Mouse (Mus musculus) c-Kit-negative CD71-positive TER-119-positive erythroid progenitor cells, embryonic 14.5 days (primary cell): ENCODE results near the gene Spock1.

Source experiments
- DNase-seq: peaks from one replicate; pipeline ENCODE4 v3.0.0-alpha.2; 2013; ENCODE audit warnings: low read depth, low spot score

Gene Spock1

DNA sequence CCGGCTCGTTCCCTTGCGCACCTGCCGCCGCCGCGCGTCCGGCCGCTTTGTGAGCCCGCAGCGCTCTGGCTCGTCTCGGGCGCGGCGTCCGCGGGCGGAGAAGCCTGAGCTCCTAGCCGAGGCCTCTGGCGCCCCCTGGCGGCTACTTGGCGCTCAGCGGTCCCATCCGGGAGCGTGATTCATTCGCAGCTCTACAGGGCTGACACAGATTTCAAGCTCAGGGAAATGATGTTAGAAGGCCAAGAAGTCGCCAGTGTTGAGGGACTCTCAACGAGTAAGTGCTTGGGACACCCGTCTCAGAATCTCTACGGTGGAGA is at the start of gene Spock1:
Gene Spock1, minus strand, starts transcription at position 67 of the 317 bp plus-strand sequence.
- DNase-seq, result peak; percentile 36

DNA sequence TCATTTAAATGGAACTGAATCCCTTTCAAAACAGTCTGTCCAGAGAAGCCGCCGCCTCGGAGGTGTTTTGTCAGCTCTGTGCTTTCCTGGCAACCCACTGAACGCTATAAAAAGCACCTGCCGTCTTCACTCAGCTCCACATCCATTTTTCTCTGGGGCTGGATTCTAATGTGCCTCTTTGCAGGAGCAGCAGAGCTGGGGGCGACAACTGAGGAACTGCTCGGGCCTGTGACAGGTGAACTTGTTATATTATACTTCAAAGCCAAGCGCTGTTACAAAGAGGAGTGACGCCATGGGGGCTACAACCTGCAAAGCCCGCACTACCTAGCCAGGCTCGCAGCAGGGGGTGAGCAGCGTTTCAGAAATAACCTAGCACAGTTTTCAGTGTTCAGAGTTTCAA is 42.0 kb upstream of the Spock1 start:
- no peak for DNase-seq

DNA sequence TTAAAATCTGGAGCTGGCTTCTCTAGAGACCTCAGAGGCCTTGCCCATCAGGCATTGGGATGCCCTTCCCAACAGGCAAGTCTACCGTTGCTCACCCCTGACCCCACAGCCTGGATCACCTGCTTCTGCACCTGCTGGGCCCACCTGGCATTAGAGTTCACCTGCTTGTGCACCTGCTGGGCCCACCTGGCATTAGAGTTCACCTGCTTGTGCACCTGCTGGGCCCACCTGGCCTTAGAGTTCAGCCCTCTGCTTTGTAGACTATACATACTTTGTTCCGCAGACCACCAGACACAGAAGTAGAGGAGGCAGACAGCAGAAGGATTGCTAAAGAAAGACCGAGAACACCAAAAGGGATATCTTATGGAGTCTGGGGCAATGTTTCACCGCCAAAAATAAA is 41.4 kb upstream of the Spock1 start:
- no peak for DNase-seq

DNA sequence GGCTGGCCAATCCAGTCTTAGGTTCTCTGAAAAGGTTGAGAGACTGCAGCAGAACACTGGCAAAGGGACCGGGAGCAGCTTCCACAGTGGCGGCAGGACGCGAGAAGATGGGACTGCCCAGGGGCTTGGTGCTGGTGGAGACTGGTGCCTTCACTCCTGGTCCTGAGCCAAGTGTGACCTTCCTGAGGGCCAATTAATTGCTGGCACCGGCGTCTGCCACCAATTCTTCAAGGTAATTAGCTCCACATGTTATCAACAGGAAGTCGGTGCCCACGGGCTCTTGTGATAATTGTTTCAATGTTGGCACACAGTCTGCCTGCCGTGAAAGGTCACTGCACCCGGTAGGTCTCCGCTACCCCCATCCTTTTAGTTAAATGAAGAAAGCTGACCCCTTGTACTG is 37.1 kb upstream of the Spock1 start:
- DNase-seq, result no peak

DNA sequence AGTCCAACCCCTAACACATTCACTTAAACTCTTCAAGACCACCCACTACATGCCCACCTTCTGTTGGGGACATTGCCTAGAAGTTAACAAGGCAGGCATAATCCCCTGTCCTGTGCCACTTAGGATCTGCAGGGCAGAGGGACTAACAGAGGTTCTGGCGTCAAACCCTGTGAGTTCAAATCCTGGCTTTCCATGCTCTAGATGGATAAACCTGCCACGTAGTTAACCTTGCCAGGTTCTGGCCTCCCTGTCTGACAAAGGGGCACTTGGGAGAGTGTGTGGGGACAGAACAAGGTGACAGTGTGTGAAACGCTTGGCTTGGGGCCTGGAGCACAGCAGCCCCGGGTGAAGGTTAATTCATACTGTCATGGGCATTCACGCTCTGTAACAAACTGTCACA is 36.3 kb upstream of the Spock1 start:
- DNase-seq, result no peak

DNA sequence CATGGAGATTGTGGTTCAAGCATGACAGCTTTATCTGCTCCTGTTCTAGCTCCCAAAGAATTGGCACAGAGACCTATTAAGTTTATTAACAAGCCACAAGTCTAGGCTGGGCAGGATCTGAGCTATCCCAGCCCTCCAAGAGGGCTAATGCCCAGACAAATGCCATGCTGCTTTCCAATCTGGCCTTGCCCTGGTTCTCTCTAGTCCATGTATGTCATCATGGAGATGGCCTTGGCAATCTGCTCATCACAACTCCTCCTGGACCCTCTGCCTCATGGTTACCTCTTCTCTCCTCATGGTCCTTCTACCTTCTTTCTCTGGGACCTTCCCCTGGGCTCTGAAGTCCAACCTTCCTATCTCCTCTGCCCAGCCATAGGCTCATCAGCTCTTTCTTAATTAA is 35.8 kb upstream of the Spock1 start:
- no peak for DNase-seq

DNA sequence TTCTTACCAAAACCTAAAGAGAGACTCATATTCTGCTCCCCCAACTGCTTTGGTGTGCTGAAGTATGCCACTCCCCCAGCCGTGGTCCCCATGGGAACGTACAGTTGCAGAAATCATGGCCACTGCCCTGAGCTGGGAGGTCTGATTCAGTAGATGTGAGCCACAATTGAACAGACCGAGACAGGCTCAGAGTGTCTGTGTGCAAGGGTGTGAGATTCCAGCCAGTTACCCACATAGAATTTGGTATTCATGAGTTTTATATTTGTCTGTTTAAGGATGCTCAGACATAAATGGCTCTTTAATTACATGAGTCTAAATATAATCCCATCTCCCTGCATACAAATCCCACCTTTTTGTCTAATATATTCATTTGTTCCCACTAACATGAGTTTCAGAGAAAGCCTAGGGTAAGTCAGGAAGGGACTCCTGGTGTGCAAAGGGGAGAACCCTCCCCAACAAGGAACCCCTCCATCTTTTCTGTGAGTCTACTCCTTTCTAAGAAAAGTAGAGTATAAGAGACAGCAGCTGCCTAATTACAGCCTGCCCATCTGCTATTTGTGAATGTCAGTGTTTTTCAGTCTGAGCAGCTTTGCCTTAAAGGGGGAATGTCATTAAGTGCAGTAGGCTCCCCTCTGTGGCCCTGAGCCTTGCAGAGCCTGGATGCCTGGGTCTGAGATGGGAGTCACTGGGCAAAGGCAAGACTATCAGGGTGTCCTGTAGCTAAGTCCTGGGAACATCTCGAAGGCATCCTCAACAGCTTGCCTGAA is 29.5 kb upstream of the Spock1 start:
- DNase-seq, result no peak

DNA sequence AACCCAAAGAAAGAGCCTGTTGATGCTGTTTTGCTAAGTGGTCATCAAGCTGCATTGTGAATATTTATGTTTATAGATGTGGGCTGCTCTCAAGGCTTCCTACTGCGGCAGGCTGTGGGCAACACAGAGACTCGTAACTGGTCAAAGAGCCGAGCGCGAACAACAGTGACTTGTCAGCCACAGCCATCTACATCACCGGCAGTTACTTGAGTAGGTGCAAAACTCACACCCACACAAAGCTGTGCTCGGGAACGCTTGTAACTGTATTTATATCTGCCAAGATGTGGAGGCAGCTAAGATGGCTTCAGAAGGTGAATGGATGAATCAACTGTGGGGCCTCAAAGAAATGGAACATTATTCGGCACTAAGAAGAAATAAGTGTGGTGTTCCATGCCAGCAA is 23.9 kb upstream of the Spock1 start:
- DNase-seq, result no peak

DNA sequence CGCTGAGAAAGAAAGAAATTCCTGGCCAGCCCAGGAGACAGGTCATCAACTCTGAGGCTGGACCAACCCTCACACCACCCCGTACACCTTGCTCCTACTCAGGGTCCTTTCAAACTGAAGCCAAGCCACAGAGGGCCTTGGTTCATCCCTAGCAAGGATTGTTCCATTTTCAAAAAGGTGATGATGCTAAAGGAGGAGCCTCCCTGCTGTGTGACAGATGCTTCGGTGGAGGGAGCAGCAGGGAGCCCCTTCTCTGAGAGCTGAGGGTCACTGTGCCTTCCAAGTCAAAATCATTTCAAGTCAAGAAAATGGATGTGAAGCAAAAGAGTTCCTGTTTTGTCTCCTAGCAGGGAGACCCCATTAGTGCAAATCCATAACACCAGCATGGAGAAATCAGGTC is 23.2 kb upstream of the Spock1 start:
- DNase-seq, result no peak

DNA sequence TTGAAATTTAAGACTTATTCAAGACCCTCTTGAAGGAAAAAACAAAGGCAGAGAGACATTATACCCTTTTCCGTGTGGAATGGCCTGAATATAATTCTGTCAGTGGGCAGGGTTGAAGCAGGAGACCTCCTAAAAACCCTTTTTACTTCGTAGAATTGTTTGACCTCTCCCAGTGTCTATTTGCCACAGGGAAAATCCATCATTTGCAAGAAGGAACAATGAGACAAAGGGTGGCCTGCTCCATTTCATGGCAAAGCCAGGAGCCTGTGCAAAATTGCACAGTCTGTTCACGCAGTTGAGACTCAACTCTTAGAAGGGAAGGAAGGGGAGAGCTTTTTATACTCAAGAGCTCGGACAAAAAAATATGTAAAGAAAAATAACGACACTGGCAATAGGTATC is 22.6 kb upstream of the Spock1 start:
- DNase-seq, result no peak

DNA sequence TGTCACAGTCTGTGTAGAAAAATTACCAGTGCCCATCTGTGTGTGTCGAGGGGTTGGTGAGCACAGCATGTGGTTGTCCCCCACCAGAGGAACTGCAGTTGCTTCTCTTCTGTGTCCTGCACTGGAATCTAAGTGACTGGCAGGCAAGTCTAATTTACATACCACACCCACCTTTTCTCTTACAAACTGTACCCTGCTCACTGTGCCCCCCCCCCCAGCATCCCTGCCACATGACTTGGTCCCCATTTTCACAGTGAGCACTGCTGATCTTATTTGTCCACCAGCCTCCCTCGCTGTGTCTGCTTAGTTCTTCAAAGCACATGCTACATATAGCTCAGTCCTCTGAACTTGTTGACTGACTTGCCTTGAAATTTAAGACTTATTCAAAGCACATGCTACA is 22.2 kb upstream of the Spock1 start:
- DNase-seq, result no peak

DNA sequence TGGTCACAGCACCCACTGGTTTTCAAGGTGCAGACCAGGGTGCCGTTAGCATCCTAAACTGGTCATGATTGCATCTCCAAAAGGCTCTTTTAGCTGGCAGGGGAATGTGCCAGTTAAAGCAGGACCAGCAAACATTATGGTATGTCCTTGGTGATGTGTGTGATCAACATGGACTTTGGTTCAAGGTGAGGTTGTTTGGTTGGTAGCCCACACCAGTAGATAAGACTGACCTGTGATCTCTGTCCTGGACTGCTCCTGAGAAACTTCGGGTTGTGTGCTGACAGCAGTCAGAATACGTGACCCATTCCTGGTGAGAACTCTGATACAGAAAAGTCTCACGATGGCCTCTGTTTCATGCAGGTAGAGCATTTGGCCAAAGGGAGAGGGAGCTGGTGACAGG is 11.8 kb upstream of the Spock1 start:
- no peak for DNase-seq

DNA sequence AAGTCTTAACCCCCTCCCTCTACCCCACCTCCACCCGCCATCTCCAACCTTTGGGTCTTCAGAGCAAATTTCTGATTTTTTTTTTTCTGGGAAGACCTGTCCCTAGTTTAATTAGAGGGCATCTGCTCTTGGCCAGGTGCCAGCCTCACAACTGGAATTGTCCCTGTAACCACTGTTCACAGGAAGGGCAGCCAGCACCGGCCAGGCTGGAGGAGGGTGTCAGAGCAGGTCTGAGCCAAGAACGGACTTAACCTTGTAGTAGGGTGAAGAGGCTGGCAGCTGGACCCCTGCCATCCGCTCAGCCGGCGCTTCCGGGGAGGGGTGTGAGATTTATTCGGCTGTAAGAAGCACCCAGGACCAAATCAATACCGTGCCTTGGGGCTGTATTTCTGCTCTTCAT is 3.0 kb upstream of the Spock1 start:
- no peak for DNase-seq

DNA sequence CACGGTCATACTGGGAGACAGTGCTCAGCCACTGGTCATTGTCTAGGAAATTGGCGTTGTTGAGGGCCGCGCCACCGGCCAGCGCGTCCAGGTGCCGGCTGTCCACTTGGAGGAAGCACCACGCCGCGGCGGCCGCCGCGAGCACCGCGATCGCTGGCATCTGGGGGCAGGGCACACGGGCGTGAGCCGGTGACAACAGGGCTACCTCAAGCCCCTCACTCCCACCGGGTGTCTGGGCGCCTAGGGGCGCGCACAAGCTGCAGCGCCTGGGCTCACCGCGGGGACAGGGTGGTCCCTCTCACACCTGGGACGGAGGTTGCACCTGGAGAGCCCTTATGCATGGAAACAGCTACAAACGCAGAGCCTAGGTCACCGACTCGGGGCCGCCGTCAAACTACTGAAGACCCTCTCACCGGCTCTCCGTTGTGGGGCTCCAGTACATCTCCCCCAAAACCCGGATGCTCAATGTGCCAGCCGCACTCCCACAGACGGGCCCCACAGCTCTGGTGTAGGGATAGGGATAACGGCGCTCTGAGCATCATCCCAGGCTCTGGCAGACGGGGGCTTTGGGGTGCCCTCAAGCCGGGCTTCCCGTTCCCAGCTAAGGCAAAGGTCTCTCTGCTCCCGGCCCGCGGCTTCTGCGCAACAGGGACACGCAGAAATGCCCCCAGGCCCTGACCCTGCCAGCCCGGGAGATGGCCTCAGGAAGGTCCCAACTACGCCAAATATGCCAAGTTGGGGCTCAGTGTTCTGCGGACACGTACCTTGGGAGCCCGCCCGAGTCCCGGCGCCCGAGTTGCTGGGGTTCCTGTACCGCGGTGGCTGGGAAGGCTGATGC is 485 bp downstream of the Spock1 start:
- DNase-seq, result no peak

DNA sequence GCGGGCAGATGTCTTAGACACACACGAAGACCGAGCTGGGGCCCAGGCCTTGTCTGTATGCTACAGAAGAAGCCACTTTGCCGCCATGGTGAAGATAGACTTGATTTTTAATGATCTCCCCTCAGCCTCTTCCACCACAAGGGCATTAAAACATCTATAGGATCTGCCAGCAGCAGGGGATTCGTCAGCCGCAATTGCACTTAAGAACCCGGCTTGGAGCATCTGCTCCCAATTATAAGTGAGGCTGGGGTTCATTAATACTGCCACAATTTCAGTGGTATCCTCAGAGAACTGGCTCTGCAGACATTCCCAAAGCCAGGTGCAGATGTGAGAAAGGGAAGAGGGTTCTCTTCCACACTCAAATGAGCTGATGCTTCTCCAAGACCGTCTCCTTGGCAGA is 13.5 kb downstream of the Spock1 start:
- no peak for DNase-seq

DNA sequence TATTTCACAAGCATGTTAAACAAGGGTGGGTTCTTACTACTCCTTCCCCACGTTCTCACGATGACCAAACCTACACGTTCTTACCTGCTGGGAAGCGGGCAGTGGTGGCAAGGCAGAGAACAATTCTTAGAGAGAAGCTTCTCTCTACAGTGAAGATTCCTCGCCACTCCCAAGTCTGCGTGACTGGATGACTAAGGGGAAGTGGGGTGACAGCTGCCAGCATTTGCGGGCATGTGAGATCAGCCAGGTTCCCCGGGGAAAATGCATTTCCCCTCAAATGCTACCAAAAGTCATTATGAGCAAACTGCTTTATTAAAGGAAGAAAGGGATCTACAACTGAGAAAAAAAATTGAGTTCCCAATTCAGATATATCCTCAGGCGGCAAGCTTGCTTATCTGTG is 18.4 kb downstream of the Spock1 start:
- DNase-seq, result no peak

DNA sequence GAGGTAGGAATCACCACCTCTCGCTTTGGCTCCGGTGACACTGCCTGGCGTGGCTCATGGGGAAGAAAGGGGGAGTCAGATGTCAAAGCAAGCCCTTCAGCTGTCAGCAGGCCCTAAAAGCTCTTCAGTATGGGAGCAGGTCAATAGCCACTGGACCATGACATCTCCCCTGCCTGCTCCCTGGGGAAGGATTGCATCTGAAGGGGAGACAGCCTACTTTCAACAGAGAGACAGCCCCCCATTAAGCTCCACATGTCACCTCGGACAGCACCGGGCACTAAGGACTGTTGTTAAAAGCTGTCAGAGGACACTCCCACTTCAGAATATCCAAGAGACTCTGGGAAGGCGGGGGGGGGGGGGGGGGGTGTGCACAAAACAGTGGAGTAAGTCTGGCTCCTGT is 19.1 kb downstream of the Spock1 start:
- no peak for DNase-seq

DNA sequence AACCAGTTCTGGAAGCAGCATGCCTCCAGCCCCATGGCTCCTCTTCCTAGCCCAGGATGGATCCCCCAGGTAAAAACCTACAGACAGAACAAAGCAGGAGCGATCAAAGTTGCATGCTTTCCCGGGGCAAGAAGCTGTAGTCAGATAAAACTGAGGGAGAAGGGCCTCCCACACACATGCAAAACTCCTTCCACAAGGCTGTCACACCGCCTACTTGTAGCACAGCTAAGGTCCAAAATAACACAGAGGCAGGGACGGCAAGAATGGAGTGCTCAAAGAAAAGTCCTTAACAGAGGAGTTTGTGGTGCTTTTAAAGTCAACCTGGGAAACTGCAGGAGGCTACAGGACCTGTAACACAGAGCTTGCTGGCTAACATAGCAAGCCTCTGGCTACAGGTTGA is 28.3 kb downstream of the Spock1 start:
- DNase-seq, result no peak

DNA sequence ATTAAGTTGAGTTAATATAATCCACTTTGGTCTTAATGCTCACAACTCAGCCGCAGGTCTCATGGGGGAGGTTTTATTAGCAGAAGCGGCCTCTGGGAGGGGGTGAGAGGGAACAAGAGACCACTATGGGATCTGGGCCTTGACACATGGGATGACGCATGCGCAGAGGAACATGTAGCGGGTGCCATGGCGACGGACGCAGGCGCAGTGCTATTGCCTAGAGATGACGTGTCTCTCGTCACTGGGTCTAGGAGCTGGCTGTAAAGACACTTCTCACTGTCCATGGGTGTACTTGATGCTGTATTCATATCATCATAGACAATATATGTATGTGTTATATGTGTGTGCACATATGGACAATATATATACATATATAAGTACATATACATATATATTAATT is 29.3 kb downstream of the Spock1 start:
- no peak for DNase-seq

DNA sequence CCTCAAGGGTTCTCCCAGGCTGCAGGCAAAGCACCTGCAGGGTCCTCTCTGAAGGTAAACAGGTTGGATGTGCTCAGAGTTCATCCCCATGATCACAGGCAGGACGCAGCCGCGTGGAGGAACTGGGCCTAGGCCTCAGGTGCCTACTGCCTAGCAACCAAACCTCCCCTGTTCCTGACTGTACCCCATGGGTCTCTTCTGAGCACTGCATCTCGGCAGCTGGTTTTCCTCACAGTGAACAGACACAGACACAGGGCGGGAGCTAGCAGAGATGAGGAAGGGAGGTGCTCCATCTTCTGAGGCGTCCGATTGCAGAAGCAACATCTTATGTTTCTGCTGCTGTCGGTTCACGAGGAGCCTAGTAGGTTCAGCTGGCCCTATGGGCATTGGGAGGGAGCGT is 30.4 kb downstream of the Spock1 start:
- no peak for DNase-seq

DNA sequence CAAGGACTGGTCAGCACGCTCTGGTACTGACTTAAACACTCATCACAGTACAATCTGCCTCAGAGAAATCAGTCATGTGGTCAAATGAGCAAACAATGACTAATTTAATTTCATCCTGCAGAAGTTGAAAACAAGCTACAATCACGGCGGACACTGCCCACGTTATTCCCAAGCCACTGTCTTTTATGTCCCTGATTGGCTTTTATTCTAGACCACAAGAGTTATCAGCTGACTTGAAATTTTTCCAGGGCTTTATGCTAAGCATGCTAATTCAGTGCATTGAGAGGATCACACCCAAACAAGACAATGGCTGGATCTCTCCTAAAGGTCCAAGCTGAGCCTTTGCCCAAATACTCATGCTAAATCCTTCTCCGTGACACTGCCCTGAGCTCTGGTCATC is 31.2 kb downstream of the Spock1 start:
- DNase-seq, result no peak

DNA sequence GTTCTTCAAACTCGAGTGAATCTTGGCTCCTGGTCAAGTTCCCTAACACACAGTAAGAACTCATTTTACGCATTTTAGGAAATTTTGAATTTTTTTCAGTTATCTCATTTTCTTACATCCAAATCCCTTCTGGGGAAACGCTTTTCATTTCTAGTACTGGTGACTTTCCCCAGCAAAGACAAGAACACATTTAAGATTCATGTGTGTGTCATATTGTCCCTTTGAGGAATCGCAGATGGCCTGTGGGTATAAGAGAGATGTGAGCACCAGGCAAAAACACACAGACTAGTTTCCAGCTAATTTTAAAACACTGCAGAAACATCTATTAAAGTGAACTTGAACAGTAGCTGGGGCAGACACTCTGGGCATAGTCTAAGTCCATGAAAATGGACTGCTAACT is 38.1 kb downstream of the Spock1 start:
- no peak for DNase-seq

DNA sequence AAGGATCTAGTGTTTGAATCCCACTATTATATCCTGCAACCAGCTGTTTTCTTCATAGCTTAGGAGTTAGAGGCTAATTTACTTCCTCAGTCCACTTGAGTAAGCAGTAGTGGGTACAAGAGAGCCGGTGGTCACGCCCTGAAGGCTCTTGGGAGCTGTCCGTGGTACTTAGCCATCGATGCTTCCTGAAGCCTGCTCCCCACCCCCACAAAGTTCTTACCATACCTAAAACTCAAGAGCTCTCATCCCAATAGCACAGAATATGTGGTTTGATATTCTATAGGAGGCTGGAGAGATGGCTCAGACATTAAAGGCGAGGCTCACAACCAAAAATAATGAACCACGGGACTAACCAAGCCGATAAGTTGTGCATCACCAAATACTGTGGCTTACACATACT is 40.5 kb downstream of the Spock1 start:
- no peak for DNase-seq
